Mouse (Mus musculus) E14TG2a.4 (cell line): Measurements from ENCODE around the gene Tlr9.

Experiments used
- CTCF ChIP-seq: conservative IDR thresholded peaks from 2 replicates; pipeline ENCODE4 v1.5.1; 2014; ENCODE audit warnings: low read length
- POU5F1 ChIP-seq: IDR thresholded peaks from 2 replicates; pipeline ENCODE4 v1.6.1; 2014; ENCODE audit warnings: low read length, borderline replicate concordance

DNA sequence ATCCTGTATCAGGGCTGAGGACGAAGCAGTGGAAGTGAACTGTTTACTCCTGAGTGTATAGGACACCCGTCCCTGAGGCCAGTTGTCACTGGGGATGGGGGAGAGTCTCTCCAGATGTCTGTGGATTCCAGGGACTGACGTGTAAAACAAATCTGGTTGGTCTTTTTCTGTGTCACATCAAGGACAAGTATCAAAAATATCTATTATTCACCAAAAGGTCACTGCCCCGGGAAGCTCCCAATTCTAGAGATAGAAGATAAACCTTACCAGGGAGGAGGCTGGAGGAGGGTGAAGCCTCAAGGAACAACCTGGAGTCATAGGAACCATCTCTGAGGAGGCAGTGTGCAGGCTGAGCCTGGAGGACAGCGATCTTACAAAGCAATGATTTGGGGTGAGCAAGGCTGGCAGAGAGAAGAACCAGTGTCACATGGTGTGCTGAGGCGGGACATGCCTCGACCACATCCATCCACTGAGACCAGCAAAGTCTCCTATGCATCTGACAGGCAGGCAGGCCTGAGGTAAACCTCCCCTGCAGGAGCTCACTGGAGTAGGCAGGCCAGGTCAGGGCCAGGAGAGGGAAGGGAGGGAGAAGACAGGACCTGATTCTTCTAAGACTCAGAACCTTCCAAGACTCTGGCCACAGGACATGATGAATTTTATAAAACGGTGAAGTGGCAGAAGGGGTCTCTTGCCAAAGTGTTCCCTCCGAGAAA lies 46.8 kb downstream of the Tlr9 start:
- no peak for TF ChIP-seq CTCF
- no peak for TF ChIP-seq POU5F1
